Mouse (Mus musculus) fibroblast of lung, adult 2 months (primary cell): ENCODE measurements around the gene Bpnt1.
A peak's percentile ranks its signal among the peaks of the same experiment; 100 is the strongest.
"Not testable (repeated sequence)": the region's sequence is repeated elsewhere in the genome, so short reads cannot be mapped to it uniquely, and the experiment has no call there.

Source experiments
- DNase-seq: peaks from one replicate; pipeline ENCODE4 v3.0.0-alpha.2; 2011; ENCODE audit warnings: low read depth

Gene Bpnt1

DNA sequence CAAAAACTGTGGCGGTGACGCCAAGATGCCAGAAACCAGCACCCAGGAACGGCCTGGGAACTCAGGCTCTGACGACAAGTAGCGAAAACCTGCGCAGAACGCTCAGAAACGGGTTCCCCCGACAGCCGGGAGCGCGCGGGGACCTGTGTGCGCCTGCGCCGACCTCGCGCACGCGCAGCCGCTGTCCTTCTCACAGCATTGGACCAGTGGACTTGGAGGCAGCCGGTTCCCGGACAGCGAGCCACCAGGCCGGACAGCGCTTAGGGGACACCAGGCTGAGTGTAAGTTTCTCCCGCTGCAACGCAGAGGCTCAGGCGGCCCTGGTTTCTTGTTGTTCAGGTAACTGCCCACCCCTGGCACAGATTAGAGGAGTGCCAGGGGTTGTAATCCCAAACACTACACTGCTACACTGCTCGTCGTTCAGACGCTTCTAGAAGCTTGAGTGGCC, at the start of gene Bpnt1:
Gene Bpnt1 (plus strand): TSS at position 167 of the 448 bp plus-strand sequence.
- DNase-seq = peak; percentile 88

DNA sequence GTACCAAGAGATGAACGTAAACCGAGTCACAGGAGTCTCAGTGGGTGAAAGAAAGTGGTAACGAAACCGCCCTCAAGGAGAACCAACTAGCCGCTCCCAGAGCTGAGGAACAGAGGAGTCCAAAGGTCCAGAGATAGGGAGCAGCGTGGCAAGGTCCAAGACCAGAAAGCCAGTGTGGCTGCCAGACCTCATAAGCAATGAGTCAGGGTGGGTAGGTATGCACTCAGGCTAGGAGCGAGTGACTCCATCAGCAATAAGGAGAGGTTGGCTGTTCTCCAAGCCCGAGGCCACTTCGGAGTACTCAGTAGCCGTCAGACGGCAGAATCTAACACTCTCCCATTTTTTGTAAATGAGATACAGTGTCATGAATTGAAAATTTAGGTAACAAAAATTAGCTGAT, 49.1 kb upstream of the Bpnt1 start:
- no peak for DNase-seq

DNA sequence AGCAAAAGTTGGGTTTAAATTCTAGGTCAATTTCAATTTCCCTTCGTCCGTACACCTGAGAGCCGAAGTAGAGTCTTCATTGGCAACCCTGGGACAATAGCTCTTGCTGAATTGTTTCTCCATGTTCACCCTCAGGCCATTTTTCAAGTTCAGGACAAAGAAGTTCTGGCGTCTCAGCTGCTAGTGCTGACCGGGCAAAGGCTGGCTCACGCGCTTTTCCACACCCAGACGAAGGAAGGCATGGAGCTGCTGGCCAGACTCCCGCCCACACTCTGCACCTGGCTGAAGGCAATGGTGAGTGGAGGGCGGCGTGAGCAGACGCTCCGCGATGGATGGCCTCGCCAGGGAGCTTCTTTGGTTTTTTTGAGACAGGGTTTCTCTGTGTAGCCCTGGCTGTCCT, 48.7 kb upstream of the Bpnt1 start:
- DNase-seq = no peak

DNA sequence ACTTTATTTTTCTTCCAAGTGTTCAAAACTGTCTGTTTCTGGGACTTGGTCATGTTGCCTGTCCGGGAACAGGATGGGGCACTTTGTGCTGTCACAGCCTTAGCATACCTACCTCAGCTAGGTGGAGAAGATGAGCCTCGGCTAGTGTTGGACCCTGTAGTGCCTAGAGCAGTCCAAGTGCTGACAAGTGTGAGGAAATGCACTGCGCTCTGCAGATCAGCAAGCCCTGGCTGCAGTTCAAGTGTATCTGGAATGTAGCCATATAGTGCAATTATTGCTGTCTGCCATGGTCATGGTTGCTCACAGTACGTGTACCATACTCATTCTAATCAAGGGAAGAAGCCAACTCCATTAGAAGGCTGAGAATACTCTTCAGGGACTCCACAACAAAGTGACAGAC, 47.2 kb upstream of the Bpnt1 start:
- peak; percentile 28 for DNase-seq

DNA sequence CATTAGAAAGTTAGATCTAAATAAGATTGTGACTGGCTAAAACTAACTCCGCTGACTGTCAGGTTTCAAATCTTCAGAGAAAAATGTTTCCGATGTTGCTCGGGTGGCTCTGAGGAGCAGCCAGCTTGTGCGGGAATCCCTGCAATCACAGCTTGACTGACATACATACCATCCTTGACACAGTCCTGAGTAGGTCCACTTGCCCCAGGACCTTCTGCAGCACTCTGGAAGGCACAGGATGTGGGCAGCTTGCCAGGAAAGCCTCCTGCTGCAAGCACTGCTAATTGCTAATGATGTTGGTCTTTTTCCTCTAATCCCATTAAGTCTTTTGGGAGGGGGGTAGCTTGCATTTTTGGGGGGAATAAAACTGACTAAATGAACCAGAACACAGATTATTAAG, 46.8 kb upstream of the Bpnt1 start:
- DNase-seq = no peak

DNA sequence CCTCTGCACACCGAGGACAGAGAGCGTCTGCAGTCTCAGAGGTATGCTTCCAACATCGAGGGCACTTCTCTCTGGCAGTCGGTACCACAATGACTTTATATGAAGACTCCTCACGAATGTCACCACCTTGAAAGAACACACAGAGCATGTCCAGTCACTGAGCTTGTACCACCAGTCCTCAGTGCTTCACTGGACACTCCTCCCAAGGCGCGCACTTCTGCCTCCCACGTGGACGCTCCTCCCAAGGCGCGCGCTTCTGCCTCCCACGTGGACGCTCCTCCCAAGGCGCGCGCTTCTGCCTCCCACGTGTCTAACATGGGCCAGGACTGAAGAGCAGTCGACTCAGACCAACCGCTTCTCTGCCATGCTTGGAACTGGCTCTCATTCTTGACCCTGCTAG, 44.9 kb upstream of the Bpnt1 start:
- no peak for DNase-seq

DNA sequence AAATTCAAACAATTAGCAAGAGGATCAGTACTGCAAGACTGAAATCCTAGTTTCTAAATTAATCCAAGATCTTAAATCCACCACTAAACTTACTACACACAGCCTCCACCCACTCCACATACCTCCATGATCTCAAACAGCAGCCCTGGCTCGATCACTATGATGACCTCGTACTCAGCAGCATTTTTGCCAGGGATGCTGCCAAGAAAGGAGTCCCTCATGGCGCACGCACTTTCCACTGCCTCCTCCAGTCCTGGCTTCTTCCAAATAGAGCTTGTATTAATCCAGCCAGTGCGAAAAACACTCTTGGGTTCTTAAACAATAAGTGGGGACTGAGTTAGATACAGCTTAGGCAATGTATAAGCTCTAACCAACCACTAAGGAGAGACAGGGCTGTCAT, 42.7 kb upstream of the Bpnt1 start:
- peak; percentile 28 for DNase-seq

DNA sequence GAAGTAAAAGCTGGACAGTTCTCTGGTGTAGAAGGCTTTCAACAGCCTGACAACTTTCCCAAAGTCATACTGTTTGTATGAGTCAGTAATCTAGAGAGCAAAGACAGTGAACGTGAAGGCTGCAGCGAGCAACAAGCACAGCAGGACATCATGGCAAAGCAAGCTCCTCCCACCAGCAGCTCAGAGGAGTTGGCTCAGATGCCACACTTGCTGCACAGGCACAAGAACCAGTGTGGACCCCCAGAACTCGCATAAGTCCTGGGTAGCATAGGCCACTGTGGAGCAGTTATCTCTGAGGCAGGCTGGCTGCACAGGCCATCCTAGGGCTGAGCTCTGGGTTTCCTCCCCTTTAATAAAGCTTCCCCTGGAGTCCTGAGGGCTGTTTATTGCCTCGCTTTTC, 40.6 kb upstream of the Bpnt1 start:
- no peak for DNase-seq

DNA sequence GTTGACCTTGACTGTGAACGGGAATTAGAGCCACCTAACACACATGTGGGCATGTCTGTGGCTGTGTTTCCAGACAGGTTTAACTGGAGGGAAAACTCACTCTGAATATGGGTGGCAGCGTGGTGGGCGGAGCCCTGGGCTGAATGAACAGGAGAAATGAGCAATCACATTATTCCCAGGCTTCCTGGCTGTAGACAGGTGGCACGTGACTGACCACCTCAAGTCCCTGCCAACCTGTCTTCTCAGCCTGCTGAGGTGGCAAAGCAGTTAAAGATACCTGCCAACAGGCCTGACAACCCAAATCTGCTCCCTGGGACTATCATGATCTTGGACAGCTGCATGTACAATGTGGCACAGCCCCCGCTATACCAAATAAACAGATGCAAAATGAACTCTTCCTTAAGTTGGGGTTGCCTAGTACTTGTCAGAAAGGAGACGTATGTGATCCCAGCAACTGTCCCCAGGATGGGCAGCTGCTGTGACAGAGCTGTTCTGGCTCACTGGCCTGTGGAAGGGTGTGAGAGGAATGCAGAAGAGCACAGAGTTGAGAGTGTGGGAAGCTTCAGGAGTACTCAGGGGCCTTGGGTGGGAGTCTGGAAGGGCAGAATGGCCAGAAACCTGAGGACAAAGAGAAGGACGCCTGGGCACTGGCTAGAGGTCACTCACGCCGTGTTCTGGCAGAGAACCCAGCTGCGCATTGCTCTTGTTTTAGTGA, 39.1 kb upstream of the Bpnt1 start:
- no peak for DNase-seq

DNA sequence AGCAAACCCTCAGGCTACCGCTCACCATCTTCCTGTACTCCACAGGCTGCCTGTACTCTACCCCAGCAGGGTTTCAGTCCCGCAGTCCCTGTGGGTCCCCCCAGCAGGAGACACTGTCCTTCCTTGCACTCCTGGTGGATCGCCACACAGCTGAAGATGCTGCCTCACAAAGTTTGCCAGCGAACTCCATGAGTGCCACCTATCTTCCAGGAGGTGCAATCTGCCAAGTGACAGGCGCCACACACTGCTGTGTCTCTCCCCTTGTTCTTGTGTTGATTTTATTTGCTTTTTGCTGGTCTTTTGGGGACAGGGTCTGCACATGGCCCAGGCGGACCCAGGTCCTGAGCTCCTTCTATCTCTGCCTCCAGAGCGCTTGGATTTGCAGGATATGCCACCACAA, 35.1 kb upstream of the Bpnt1 start:
- DNase-seq = no peak

DNA sequence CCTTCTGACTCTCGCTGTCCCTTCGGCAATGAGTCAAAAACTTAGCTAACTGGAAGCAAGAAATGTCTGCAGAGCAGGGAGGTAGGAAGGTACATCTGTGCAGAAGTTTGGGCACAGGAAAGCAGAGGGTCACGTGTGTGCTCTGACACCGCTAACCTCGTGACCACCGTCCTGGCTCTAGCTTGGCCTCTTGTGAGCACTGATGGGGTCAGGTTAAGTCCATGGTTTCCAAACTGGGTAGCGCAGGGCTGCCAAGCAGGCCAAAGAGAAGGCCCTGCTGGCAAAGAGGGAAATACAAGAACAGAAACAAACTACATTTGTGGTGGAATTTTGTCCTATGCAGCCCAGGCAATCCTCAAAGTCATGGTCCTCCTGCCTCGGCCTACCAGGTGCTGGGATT, 33.5 kb upstream of the Bpnt1 start:
- no peak for DNase-seq

DNA sequence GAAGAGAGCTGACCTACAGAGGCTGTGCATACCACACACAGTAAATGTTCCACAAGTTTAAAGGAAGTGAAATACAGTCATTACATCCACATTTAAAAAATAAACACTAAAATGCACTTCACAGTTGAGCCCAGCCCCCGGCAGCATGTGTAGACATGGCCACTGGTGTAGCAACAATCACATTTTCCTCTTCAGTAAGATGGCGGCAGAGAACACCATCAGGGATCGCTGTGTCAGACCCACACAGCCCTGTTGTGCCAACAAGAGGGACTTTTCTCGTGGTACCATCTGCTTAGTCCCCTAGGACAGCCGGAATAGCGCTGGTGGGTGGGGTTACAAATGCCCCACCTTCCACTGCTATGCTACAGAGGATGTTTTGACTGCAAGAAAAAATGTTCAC, 29.1 kb upstream of the Bpnt1 start:
- no peak for DNase-seq

DNA sequence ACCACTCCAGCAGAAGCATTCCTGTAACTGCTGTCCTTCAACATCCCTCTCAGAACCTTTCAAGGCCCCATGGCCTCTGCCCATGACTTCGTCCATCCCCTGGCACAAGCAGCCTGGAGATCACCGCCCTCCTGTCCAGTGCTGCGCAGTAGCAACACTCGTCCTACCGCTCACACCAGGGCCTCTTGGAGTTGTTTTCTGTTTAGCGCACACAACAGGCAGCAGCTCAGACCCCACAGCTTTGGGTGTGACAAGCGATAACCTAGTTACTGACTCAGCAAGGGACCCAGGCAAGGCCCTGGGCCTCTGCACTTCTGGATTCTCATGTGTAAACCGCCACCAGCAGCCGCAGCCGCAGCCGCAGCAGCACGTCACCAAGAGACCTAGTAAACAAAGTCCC, 25.1 kb upstream of the Bpnt1 start:
- no peak for DNase-seq

DNA sequence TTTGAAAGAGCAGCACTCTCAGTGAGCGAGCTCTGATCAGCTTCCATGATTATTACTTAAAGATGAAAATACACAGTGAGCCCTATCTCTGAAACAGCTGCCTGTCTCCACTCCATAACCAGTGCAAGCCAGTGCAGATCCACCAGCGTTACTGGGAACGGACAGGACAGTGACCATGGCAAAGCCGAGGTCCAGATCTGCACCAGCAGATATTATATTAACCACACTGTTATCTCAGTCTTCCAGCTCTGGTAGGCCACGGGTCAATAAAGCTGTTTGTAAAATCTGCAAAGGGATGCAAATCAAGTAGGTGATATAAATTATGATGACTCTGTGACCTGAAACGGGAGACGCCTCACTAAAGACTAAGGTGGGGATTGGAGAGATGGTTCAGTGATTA, 24.3 kb upstream of the Bpnt1 start:
- DNase-seq = no peak

DNA sequence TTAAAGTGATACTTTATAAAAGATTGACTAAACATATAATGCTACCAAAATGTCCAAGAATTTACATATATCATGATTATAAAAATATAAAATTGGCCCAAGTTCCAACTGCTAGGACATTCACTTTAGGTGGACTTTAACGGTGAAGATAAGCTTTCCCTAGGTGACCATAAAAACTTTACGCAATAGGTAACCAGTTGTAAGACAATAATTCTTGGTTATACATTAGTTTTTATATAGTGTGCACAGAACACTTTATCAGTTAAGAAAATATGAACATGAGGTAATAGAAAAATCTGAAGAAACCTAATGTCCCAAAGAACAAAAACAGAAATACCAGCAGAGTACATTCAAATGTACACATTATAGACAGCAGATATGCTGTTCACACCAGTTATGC, 23.6 kb upstream of the Bpnt1 start:
- no peak for DNase-seq

DNA sequence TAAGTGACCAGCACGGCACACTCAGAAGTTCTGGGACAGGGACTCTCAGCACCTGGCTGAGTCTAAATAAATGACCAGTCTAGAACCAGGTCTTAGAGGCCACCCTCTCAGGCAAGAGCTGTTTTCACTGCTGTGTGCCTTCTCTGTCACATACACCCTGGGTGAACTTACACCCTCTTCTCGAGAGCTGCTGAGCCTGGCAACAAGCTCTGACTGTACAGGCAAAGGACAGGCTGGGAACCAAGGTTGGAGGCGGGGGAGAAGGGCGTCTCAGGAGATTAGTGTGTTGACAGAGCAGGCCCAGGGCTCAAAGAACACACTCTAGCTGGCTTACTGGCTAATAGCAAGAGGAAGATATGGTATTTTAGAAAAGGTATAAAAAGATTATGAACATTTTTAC, 23.0 kb upstream of the Bpnt1 start:
- DNase-seq = no peak

DNA sequence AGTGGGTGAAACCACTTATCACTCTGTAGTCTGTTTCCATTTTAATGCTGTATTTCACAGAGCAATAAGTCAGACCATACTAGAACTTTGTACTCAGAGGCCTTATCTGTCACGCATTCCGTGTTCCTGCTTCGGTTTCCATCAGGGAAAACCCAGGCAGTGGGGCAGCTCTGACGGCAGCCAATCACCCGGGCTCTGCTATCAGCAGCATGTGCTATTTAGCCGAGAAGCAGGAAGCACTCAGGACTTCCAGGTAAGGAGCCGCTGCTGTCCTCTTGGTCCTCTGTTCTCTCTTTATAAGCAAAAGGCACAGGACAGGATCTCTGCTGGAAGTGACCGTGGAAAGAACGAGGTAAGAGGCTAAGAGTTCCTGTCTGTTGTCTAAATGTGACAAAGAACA, 20.0 kb upstream of the Bpnt1 start:
- DNase-seq = no peak

DNA sequence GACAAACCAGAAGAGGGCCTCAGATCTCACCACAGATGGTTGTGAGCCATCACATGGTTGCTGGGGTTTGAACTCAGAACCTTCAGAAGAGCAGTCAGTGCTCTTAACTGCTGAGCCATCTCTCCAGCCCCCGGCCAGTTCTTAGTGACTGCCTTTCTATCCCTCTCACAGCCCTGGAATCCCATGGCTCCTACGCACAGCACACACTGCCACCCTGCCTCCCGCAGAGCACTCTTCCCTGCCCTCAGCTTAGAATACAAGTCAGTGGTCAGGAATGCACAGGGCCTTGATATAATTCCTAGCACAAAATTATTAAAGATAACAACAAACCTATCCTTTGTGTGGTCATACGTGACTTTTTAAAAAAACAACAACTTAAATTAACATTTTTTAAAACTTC, 17.4 kb upstream of the Bpnt1 start:
- no peak for DNase-seq

DNA sequence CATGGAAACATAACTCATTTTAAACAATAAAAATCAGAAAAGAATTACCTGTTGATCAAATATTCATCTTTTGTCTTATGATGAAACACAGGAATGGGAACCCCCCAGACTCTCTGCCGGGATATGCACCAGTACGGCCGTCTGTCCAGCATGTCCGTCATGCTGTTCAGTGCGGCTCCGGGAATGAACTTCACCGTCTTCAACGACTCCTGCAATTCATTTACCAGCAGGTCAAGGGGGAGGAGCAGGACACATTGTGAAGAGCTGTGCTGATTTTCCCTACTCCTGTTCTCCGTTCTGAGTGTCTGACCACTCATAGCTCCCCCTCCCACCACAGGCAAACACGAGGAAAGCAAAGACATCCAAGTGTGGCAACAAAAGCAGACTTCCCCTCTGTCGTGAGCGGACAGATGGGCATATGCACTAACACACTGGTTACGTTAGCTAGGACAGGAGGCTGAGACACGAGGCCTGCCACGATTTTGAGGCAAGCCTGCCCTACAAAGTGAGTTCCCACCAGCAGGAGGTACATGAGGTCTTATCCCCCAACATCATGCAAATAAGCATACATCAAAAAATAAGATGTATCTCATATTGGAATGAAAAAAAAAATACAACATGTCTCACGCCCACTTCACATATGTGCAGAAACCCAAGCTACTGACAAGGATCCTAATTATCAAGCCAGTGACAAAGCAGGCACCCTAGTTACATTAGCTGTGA, 15.9 kb upstream of the Bpnt1 start:
- DNase-seq = no peak

DNA sequence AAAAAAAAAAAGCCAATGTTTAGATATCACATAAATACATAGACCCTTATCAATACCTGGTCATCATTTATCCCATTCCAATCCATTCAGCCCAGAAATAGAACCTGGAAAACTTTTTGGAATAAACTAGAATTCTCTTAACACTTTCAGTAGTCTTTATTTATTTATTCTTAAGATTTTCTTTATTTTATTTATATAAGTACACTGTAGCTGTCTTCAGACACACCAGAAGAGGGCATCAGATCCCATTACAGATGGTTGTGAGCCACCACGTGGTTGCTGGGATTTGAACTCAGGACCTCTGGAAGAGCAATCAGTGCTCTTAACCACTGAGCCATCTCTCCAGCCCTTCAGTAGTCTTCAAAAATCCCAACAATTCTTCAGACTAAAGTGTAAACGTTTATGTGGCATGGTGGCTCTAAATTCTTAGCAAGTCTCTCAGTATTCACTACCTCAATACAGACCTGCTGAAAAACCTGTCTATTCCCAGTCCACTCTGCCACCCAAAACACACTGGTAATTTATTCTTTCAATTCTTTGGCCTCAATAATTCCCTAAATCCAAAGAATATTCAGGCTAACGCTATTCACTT, 4.1 kb upstream of the Bpnt1 start:
- DNase-seq = not testable (repeated sequence)

DNA sequence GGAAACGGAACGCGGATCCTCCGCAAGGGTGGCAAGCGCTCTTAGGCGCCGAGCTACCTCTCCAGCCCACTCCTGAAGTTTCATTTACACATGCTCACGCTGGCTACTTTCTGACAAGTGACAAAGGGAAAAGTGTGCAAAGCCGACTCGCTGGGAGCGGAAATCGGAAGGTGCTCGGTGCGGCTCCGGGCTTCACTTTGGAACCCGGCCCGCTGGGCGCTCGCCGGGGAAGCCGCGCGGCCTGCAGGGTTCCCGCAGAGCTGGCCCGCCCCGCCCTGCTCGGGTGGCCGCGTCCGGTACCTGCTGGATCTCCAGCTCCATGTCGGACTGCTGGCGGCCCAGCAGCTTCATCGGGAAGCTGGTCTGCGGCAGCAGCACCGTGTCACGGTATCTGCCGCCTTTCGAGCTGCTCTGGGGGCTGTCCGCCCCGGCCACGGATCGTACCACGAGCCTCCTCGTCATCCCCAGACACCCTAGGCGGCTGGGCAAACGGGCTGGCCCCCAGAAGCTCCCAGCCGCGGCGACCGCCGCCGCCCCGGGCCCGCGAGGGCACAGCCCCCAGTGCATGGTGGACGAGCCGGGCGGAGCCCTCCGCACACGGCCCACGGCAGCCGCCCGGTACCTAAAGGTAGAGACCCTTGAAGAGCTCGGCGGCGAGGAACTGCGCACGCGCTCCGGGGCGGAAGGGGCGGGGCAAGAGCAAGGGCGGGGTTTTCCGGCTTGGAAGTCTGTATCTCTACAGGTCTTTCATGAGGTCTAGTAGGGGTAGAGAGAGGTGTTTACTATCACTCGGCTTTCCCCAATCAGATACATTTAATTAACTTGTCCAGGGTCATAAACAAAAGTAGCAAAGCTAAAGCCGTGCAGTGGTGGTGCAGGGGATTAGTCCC, 3.0 kb upstream of the Bpnt1 start, which contains the start of gene Iars2:
Gene Iars2 (minus strand): TSS at position 676 of the 890 bp plus-strand sequence.
- DNase-seq = peak; percentile 54

DNA sequence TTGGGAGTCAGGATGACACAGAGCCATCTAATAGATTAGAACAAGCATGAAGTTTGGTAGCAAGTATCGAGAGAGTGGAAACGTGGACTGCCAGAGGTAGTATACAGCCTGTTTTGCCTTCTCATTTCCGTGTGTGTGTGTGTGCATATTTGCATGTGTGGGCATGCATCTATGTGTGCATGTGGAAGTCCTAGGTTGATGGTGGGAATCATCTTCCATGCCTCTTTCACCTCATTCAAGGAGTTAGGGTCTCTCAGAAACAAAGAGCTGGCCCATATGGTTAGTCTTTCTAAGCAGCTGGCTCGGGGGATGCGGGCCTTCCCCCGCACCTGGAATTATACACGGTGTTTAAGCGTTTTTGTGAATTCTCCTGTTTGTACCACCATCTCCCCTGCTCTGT, 2.1 kb upstream of the Bpnt1 start:
- no peak for DNase-seq
